Mouse (Mus musculus) MEL (cell line): ENCODE data around the gene Rbm48.
A peak's percentile ranks its signal among the peaks of the same experiment; 100 is the strongest.
"Not testable (repeated sequence)": the region's sequence is repeated elsewhere in the genome, so short reads cannot be mapped to it uniquely, and the experiment has no call there.

Source experiments
- CTCF ChIP-seq, 3 experiments: IDR thresholded peaks in 2 of 3; conservative IDR thresholded peaks in 1 of 3; 2 replicates each; pipeline ENCODE4 v1.5.1; 2011 to 2012; ENCODE audit warnings: low read length in 3 of 3, low read depth in 2 of 3, mild to moderate bottlenecking in 2 of 3, improper control_type of control experiment in 1 of 3, inconsistent platforms in 1 of 3, mixed read lengths in 1 of 3, moderate library complexity in 1 of 3; ENCODE audit not compliant: control insufficient read depth in 1 of 3, insufficient read depth in 1 of 3, poor library complexity in 1 of 3, severe bottlenecking in 1 of 3
- GABPA ChIP-seq: IDR thresholded peaks from 2 replicates; pipeline ENCODE4 v1.6.1; 2012; ENCODE audit warnings: low read depth, mild to moderate bottlenecking, inconsistent platforms, low read length, improper control_type of control experiment, moderate library complexity
- KAT2A ChIP-seq: conservative IDR thresholded peaks from 2 replicates; pipeline ENCODE4 v1.6.1; 2012; ENCODE audit warnings: low read depth, low read length, improper control_type of control experiment, inconsistent platforms
- MAFK ChIP-seq: IDR thresholded peaks from 2 replicates; pipeline ENCODE4 v1.6.1; 2011; ENCODE audit warnings: low read depth, mild to moderate bottlenecking, low read length, improper control_type of control experiment, borderline replicate concordance
- MYB ChIP-seq: IDR thresholded peaks from 2 replicates; pipeline ENCODE4 v1.6.1; 2011; ENCODE audit warnings: mild to moderate bottlenecking, low read depth, low read length, improper control_type of control experiment
- NELFE ChIP-seq: IDR thresholded peaks from 2 replicates; pipeline ENCODE4 v1.6.1; 2011; ENCODE audit warnings: low read depth, low read length, improper control_type of control experiment
- NRF1 ChIP-seq: IDR thresholded peaks from 2 replicates; pipeline ENCODE4 v1.6.1; 2014; ENCODE audit warnings: low read depth, mild to moderate bottlenecking, inconsistent platforms, low read length, improper control_type of control experiment, moderate library complexity; ENCODE audit not compliant: poor library complexity, insufficient read depth, severe bottlenecking
- POLR2A ChIP-seq, 2 experiments: IDR thresholded peaks; 2 replicates each; pipeline ENCODE4 v1.6.1; 2011 to 2012; ENCODE audit warnings: low read length in 2 of 2, mild to moderate bottlenecking in 2 of 2, control low read depth in 1 of 2, improper control_type of control experiment in 1 of 2, low read depth in 1 of 2, moderate library complexity in 1 of 2; ENCODE audit not compliant: control insufficient read depth in 1 of 2, insufficient read depth in 1 of 2, poor library complexity in 1 of 2
- POLR2AphosphoS2 ChIP-seq: IDR thresholded peaks from 2 replicates; pipeline ENCODE4 v1.6.1; 2011; ENCODE audit warnings: low read length, improper control_type of control experiment
- RCOR1 ChIP-seq: IDR thresholded peaks from 2 replicates; pipeline ENCODE4 v1.6.1; 2012; ENCODE audit warnings: low read depth, mild to moderate bottlenecking, inconsistent platforms, low read length, improper control_type of control experiment
- TAL1 ChIP-seq: IDR thresholded peaks from 2 replicates; pipeline ENCODE4 v1.6.1; 2012; ENCODE audit warnings: mild to moderate bottlenecking, inconsistent platforms, low read length, moderate library complexity, mixed read lengths
- USF1 ChIP-seq: IDR thresholded peaks from 2 replicates; pipeline ENCODE4 v1.6.1; 2014; ENCODE audit warnings: low read depth, mild to moderate bottlenecking, inconsistent platforms, low read length, improper control_type of control experiment, moderate library complexity

DNA sequence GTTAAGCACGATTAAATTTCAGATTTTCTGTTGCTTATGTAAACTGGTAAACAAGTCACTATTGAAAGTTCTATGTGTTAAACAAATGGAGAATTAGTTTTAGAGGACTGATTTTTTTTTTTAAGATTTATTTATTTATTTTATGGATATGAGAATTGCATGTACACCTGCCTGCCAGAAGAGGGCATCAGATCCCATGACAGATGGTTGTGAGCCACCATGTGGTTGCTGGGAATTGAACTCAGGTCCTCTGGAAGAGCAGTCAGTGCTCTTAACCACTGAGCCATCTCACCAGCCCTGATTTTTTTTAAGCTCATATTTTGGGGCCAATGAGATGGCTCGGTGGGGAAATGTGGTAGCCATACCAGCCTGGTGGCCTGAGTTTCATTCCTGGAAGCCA is 15.4 kb upstream of the Rbm48 start:
- not testable (repeated sequence) for TF ChIP-seq NRF1; KAT2A; TAL1; USF1; POLR2A (IDR thresholded peaks at IDR 0.05; ENCODE audit: control insufficient read depth in 1 of 2, insufficient read depth in 1 of 2, low read depth in 1 of 2, low read length in 2 of 2, poor library complexity in 1 of 2); RCOR1; NELFE; MYB; GABPA; POLR2AphosphoS2; MAFK
- peak in 1 of 3 experiments; percentile 19; a peak in 2 of 6 replicates for TF ChIP-seq CTCF (IDR thresholded peaks at IDR 0.05 in 2 of 3, conservative IDR thresholded peaks at IDR 0.05 in 1 of 3; ENCODE audit: control insufficient read depth in 1 of 3, insufficient read depth in 1 of 3, low read depth in 2 of 3, low read length in 3 of 3, poor library complexity in 1 of 3, severe bottlenecking in 1 of 3)
